Mouse (Mus musculus) heart, postnatal 0 days (tissue): ENCODE results near the gene Chmp6.

Experiments
- CTCF ChIP-seq: IDR thresholded peaks from 2 replicates; pipeline ENCODE4 v1.5.1; 2016; ENCODE audit warnings: antibody characterized with exemption, control low read depth, low read depth
- EP300 ChIP-seq: IDR thresholded peaks from 2 replicates; pipeline ENCODE4 v1.6.1; 2016; ENCODE audit warnings: antibody characterized with exemption, low read depth

GRCm38 (mm10) chr11:119891601-119892215, 21.5 kb upstream of the Chmp6 start:
- TF ChIP-seq CTCF = no peak
- TF ChIP-seq EP300 = no peak
